Mouse (Mus musculus): ENCODE data around the gene Chmp1a. TPM values are rescaled to one million over a fixed set of nuclear protein-coding genes. Genes with fewer than 3 reads are reported as not detected.

Chmp1a gene
- polyA plus RNA-seq, 1 experiment: 94.4 TPM

DNA sequence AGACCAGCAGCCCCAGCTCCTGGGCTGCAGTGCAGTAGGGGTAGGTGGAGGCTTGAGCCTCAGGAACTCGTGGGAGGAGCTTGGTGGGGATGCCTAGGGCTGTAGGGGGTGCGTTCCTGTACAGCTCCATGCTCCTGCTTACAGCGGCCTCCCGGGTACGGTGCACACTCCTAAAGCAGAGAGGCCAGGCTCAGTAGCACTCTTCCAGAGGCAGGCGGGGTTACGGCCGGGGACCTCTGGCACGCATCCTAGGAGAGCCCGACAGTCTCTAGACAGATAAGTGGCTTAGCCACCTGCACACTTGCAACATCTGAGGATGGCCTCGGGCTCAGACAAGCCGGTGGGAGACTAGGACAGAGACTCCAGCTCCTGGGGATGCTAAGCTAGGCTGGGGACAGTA, 33.0 kb upstream of the Chmp1a start:
- Histone ChIP-seq H3K27me3 (ENCODE audit: control insufficient read depth, insufficient read depth, insufficient read length) (no peaks in the 10 kb centered on the region), H3K79me3 (ENCODE audit: low read depth) (no peaks in the 10 kb centered on the region), H3K79me2 (ENCODE audit: control insufficient read depth, insufficient read depth) (no peaks in the 10 kb centered on the region), H3ac (ENCODE audit: control insufficient read depth, insufficient read length, low read depth) (no peak overlapping the region), H3K36me3 (ENCODE audit: control insufficient read depth, insufficient read depth) (peaks cover 7% of the 10 kb centered on the region), H3K4me3 (ENCODE audit: insufficient read depth, poor library complexity, severe bottlenecking) (no peak overlapping the region)
- TF ChIP-seq CEBPB (IDR thresholded peaks at IDR 0.05; ENCODE audit: low read depth) (no peak), USF1 (IDR thresholded peaks at IDR 0.05; ENCODE audit: low read depth) (no peak), FOSL1 (IDR thresholded peaks at IDR 0.05; ENCODE audit: insufficient read depth, low read length, poor library complexity, severe bottlenecking) (no peak), MYOG (IDR thresholded peaks at IDR 0.05; ENCODE audit: control insufficient read depth, extremely low read depth, insufficient read length) (no peak), MAX (IDR thresholded peaks at IDR 0.05) (no peak), CTCF (IDR thresholded peaks at IDR 0.05; ENCODE audit: control insufficient read depth, insufficient read depth, insufficient read length) (no peak), MYOD1 (IDR thresholded peaks at IDR 0.05; ENCODE audit: control insufficient read depth, insufficient read length, low read depth) (no peak)

DNA sequence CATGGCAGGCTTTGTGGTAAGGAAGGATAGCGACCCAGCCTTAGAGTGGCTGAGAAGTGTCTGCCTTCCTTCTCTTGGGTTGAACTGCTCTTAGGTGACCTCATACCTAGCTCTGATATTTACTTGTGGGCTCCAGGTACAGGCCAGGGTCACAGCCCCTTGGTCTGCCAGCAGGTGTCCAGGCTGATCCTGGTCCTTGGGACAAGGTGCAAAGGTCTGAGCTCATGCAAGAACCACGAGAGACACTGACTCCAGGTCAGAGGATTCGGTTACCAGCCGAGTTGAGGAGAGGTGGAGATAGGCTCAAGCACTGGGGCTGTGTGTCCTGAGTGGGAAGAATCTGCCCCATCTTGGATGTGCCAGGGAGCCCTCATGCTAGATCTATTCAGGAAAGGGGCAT, 31.8 kb upstream of the Chmp1a start:
- H3K27me3 ChIP-seq (ENCODE audit: control insufficient read depth, insufficient read depth, insufficient read length): no peaks in the 10 kb centered on the region
- no peak for TF ChIP-seq MYOG (IDR thresholded peaks at IDR 0.05; ENCODE audit: control insufficient read depth, extremely low read depth, insufficient read length)
- no peak for TF ChIP-seq MYOD1 (IDR thresholded peaks at IDR 0.05; ENCODE audit: control insufficient read depth, insufficient read length, low read depth)
- no peak for TF ChIP-seq FOSL1 (IDR thresholded peaks at IDR 0.05; ENCODE audit: insufficient read depth, low read length, poor library complexity, severe bottlenecking)
- TF ChIP-seq CTCF (IDR thresholded peaks at IDR 0.05; ENCODE audit: control insufficient read depth, insufficient read depth, insufficient read length): no peak
- TF ChIP-seq USF1 (IDR thresholded peaks at IDR 0.05; ENCODE audit: low read depth): no peak
- TF ChIP-seq MAX (IDR thresholded peaks at IDR 0.05): no peak
- no peak for TF ChIP-seq CEBPB (IDR thresholded peaks at IDR 0.05; ENCODE audit: low read depth)
- no peaks in the 10 kb centered on the region for H3K79me2 ChIP-seq (ENCODE audit: control insufficient read depth, insufficient read depth)
- peaks cover 3% of the 10 kb centered on the region for H3K36me3 ChIP-seq (ENCODE audit: control insufficient read depth, insufficient read depth)
- no peaks in the 10 kb centered on the region for H3K79me3 ChIP-seq (ENCODE audit: low read depth)
- no peak overlapping the region for H3K4me3 ChIP-seq (ENCODE audit: insufficient read depth, poor library complexity, severe bottlenecking)
- H3ac ChIP-seq (ENCODE audit: control insufficient read depth, insufficient read length, low read depth): no peak overlapping the region

DNA sequence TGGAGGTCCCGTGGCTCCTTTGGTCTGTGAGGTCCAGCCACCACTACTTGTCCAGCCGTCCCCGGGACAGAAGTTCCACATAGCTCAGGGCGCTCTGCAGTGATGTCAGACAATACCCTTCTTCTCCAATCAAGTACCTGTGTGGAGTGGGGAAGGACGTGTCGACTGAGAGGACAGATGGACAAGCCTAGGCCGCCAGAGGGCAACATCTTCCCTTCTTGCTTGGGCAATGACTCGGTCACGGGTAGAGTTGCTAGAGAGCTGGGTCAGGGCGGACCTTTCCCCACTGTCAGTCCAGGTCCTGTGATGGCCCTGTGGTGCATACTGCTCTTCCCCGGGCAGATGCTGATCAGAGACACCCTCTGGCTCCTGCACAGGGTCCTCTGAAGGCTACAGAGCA, 30.5 kb upstream of the Chmp1a start:
- Histone ChIP-seq H3K27me3 (ENCODE audit: control insufficient read depth, insufficient read depth, insufficient read length) (no peaks in the 10 kb centered on the region), H3K79me2 (ENCODE audit: control insufficient read depth, insufficient read depth) (no peaks in the 10 kb centered on the region), H3K36me3 (ENCODE audit: control insufficient read depth, insufficient read depth) (no peaks in the 10 kb centered on the region), H3K79me3 (ENCODE audit: low read depth) (no peaks in the 10 kb centered on the region), H3ac (ENCODE audit: control insufficient read depth, insufficient read length, low read depth) (no peak overlapping the region), H3K4me3 (ENCODE audit: insufficient read depth, poor library complexity, severe bottlenecking) (no peak overlapping the region)
- TF ChIP-seq MYOD1 (IDR thresholded peaks at IDR 0.05; ENCODE audit: control insufficient read depth, insufficient read length, low read depth) (no peak), MYOG (IDR thresholded peaks at IDR 0.05; ENCODE audit: control insufficient read depth, extremely low read depth, insufficient read length) (no peak), USF1 (IDR thresholded peaks at IDR 0.05; ENCODE audit: low read depth) (no peak), MAX (IDR thresholded peaks at IDR 0.05) (no peak), CTCF (IDR thresholded peaks at IDR 0.05; ENCODE audit: control insufficient read depth, insufficient read depth, insufficient read length) (no peak), FOSL1 (IDR thresholded peaks at IDR 0.05; ENCODE audit: insufficient read depth, low read length, poor library complexity, severe bottlenecking) (no peak), CEBPB (IDR thresholded peaks at IDR 0.05; ENCODE audit: low read depth) (no peak)

DNA sequence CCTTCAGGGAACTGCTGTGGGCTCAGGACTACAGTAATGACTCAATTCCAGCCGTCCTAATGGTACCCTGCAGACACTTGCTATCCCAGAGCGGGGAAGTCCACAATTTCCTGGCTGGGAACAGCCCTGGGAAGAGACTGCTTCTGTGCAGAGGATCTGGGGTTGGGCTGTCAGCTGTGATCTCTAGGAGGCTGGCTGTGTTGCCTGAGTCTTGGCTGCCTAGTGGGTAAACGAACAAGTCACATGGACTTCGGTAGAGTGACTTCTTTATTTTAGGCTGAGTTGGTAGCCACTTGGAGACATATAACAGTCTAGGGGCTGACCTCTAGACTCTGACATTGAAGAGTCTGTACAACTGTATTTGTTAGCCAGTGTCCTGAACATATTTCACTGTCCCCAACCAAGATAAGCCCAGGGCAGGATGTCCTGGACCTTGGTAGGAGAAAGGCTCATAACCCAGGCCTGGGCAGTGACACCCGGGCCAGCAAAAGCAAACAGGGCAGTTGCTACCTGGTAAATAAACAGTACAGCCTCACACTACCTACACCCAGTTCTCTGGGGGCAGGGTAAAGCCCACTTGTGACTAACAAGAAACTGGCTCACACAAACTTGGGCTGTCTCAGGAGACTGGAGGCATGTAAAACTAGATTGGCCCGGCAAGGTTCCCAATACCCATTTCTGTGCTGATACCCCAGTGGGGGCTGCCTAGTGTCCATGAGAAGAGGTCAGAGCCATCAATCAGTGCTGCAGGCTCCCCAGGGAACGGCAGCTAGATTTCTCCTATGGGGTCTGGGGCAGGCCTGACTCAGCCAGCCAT, 29.8 kb upstream of the Chmp1a start:
- no peaks in the 10 kb centered on the region for H3K36me3 ChIP-seq (ENCODE audit: control insufficient read depth, insufficient read depth)
- TF ChIP-seq CTCF (IDR thresholded peaks at IDR 0.05; ENCODE audit: control insufficient read depth, insufficient read depth, insufficient read length) (no peak), MYOD1 (IDR thresholded peaks at IDR 0.05; ENCODE audit: control insufficient read depth, insufficient read length, low read depth) (no peak), MAX (IDR thresholded peaks at IDR 0.05) (no peak), MYOG (IDR thresholded peaks at IDR 0.05; ENCODE audit: control insufficient read depth, extremely low read depth, insufficient read length) (no peak), USF1 (IDR thresholded peaks at IDR 0.05; ENCODE audit: low read depth) (no peak), CEBPB (IDR thresholded peaks at IDR 0.05; ENCODE audit: low read depth) (no peak), FOSL1 (IDR thresholded peaks at IDR 0.05; ENCODE audit: insufficient read depth, low read length, poor library complexity, severe bottlenecking) (no peak)

DNA sequence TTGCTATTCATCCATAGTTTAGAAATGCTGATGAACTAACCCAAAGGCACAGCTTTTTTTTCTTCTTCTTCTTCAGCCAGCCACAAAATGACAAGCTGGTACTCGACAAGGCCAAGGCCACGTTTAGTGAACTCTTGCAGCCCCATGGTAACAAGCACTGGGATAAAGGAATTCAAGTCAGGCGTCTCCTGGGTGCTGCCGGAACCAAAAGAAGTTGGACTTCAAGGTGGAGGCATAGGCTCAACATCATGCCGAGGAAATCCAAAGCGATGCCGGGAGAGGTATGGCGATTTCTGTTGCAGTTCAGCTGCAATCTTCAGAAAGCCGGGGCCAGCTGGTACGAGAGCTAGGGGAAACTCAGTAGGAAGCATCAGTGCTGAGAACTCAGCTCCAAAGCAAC, 26.8 kb upstream of the Chmp1a start:
- TF ChIP-seq MAX (IDR thresholded peaks at IDR 0.05): no peak
- no peak for TF ChIP-seq CEBPB (IDR thresholded peaks at IDR 0.05; ENCODE audit: low read depth)
- no peak for TF ChIP-seq USF1 (IDR thresholded peaks at IDR 0.05; ENCODE audit: low read depth)
- TF ChIP-seq MYOG (IDR thresholded peaks at IDR 0.05; ENCODE audit: control insufficient read depth, extremely low read depth, insufficient read length): no peak
- TF ChIP-seq FOSL1 (IDR thresholded peaks at IDR 0.05; ENCODE audit: insufficient read depth, low read length, poor library complexity, severe bottlenecking): no peak
- TF ChIP-seq MYOD1 (IDR thresholded peaks at IDR 0.05; ENCODE audit: control insufficient read depth, insufficient read length, low read depth): no peak
- no peak for TF ChIP-seq CTCF (IDR thresholded peaks at IDR 0.05; ENCODE audit: control insufficient read depth, insufficient read depth, insufficient read length)

More for the DNA sequence above, 29.8 kb upstream of the Chmp1a start:
- H3K27me3 ChIP-seq (ENCODE audit: control insufficient read depth, insufficient read depth, insufficient read length): no peaks in the 10 kb centered on the region
- H3K4me3 ChIP-seq (ENCODE audit: insufficient read depth, poor library complexity, severe bottlenecking): no peak overlapping the region
- no peaks in the 10 kb centered on the region for H3K79me2 ChIP-seq (ENCODE audit: control insufficient read depth, insufficient read depth)
- H3ac ChIP-seq (ENCODE audit: control insufficient read depth, insufficient read length, low read depth): no peak overlapping the region
- no peaks in the 10 kb centered on the region for H3K79me3 ChIP-seq (ENCODE audit: low read depth)

More for the DNA sequence above, 26.8 kb upstream of the Chmp1a start:
- H3K36me3 ChIP-seq (ENCODE audit: control insufficient read depth, insufficient read depth): no peaks in the 10 kb centered on the region
- H3K79me3 ChIP-seq (ENCODE audit: low read depth): no peaks in the 10 kb centered on the region
- no peak overlapping the region for H3ac ChIP-seq (ENCODE audit: control insufficient read depth, insufficient read length, low read depth)
- H3K4me3 ChIP-seq (ENCODE audit: insufficient read depth, poor library complexity, severe bottlenecking): no peak overlapping the region
- H3K79me2 ChIP-seq (ENCODE audit: control insufficient read depth, insufficient read depth): no peaks in the 10 kb centered on the region
- no peaks in the 10 kb centered on the region for H3K27me3 ChIP-seq (ENCODE audit: control insufficient read depth, insufficient read depth, insufficient read length)

Measured in C2C12 (cell line).